Mouse (Mus musculus): Measurements from ENCODE around the gene Tas2r136. TPM values are rescaled to one million over a fixed set of nuclear protein-coding genes. Genes with fewer than 3 reads are reported as not detected.

Gene Tas2r136
- not detected in 2 replicates for polyA plus RNA-seq (2015; fragmentation: Nextera tagmentation; extraction: Ambion mirVana)

DNA sequence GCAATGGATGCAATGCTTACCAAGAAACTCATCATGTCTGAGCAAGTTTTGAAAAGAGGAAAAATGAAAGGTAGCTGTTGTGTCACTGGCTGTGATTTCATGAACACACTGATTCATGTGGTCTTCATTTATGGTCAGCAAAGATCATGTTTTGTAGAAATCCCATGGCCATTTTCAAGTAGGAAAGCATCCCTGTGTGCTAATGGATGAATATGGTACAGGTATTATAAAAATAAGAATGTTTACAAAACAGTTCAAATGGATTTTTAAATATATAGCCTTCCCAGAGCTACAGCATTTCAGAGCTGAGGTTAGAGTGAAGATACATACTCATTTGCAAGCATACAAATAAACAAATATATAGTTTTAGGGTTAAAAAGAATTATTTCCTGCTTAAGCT is at the start of gene Tas2r136:
Gene Tas2r136, minus strand, starts transcription at position 101 of the 400 bp plus-strand sequence.
- no peak within 1 kb of the TSS for H3K4me3 ChIP-seq (replicated peaks)
- H3K9ac ChIP-seq, result no peak within 1 kb of the TSS
- no peak within 1 kb of the TSS for H3K4me2 ChIP-seq
- no peaks in the 10 kb centered on the region for H3K4me1 ChIP-seq (replicated peaks)
- no peak within 1 kb of the TSS for H3K27ac ChIP-seq (replicated peaks)
- H3K36me3 ChIP-seq (replicated peaks), result no peaks in the 10 kb centered on the region
- ATAC-seq (ENCODE audit: insufficient read depth), result no peak
- no peaks in the 10 kb centered on the region for H3K9me3 ChIP-seq (replicated peaks)
- H3K27me3 ChIP-seq, result no peaks in the 10 kb centered on the region

DNA sequence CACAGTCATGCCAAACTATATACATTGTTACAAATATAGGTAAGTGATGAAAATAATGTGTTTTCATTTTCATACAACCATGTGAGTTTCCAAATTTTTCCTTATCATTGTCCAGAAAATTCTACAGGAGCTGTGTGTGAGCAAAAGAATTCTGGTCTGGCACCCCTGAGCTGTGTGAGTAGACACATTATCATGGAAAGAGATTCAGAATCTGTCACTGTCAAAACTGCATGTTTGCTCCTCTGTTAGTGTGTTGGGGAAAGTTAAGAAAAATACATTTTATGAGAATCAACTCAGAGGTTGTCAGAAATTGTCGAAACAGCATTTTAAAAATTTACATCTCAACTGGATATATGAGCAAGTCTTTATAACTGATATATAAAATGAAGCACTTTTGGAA is 24.6 kb upstream of the Tas2r136 start, which contains the start of gene Tas2r117:
Gene Tas2r117, plus strand, starts transcription at position 301 of the 400 bp plus-strand sequence.
- H3K9me3 ChIP-seq (replicated peaks), result no peaks in the 10 kb centered on the region
- H3K4me3 ChIP-seq (replicated peaks), result no peak within 1 kb of the TSS
- no peaks in the 10 kb centered on the region for H3K36me3 ChIP-seq (replicated peaks)
- no peaks in the 10 kb centered on the region for H3K27me3 ChIP-seq
- no peak within 1 kb of the TSS for H3K27ac ChIP-seq (replicated peaks)
- no peak for ATAC-seq (ENCODE audit: insufficient read depth)
- no peaks in the 10 kb centered on the region for H3K4me1 ChIP-seq (replicated peaks)
- H3K9ac ChIP-seq, result no peak within 1 kb of the TSS
- 57% methylated on average over 1 of the region's 1 CpGs for WGBS (ENCODE audit: insufficient replicate concordance)
- no peak within 1 kb of the TSS for H3K4me2 ChIP-seq

DNA sequence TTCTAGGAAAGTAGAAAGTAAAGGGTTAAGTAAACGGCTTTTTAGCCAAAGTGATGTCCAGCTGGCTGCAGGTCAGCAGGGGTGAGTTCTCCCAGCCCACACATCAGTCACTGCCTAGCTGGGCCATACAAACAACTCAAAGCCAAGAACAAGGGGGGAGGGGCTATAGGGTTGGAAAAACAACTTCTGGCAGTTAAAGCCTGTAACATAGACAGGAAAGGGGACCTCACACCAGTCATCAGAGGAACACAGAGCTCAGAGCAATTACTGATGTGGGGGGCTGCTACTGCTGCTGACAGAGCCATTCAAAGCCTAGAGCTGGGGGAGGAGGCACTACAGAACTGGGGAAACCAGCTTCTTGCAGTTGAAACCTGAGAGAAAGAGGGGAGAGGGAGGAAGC is 17.4 kb upstream of the Tas2r136 start:
- H3K4me3 ChIP-seq (replicated peaks), result no peak overlapping the region
- H3K4me1 ChIP-seq (replicated peaks), result no peaks in the 10 kb centered on the region
- WGBS (ENCODE audit: insufficient replicate concordance), result 30% methylated on average over 1 of the region's 1 CpGs
- no peak overlapping the region for H3K9ac ChIP-seq
- no peak for ATAC-seq (ENCODE audit: insufficient read depth)
- H3K27me3 ChIP-seq, result no peaks in the 10 kb centered on the region
- 0 out of 2 replicates have a peak, but pooled peaks cover 3% of the 10 kb centered on the region for H3K9me3 ChIP-seq (replicated peaks)
- no peak overlapping the region for H3K4me2 ChIP-seq
- no peaks in the 10 kb centered on the region for H3K36me3 ChIP-seq (replicated peaks)
- no peak overlapping the region for H3K27ac ChIP-seq (replicated peaks)

DNA sequence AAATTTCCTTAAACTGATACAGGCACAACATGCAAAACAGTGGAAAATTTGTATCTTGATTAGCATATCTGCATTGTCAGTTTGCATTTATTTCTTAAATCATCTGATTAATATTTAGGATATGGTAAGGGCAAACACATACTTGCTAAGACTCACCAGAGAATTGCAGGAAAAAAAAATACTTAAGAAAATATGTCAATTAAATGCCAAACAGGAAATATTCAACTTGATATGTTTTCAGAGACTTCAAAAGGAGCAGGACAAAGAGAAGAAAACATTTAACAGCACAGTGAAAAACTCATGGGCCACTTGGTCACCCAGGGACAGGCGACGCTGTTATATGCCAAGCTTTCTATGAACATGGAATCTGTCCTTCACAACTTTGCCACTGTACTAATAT is 16.1 kb downstream of the Tas2r136 start, which contains the start of gene Tas2r102:
Gene Tas2r102, plus strand, starts transcription at position 301 of the 400 bp plus-strand sequence.
- no peak for ATAC-seq (ENCODE audit: insufficient read depth)
- 85% methylated on average over 2 of the region's 2 CpGs for WGBS (ENCODE audit: insufficient replicate concordance)
- Histone ChIP-seq H3K27me3 (no peaks in the 10 kb centered on the region), H3K36me3 (replicated peaks) (no peaks in the 10 kb centered on the region), H3K9ac (no peak within 1 kb of the TSS), H3K4me2 (no peak within 1 kb of the TSS), H3K4me1 (replicated peaks) (no peaks in the 10 kb centered on the region), H3K27ac (replicated peaks) (no peak within 1 kb of the TSS), H3K9me3 (replicated peaks) (no peaks in the 10 kb centered on the region), H3K4me3 (replicated peaks) (no peak within 1 kb of the TSS)

DNA sequence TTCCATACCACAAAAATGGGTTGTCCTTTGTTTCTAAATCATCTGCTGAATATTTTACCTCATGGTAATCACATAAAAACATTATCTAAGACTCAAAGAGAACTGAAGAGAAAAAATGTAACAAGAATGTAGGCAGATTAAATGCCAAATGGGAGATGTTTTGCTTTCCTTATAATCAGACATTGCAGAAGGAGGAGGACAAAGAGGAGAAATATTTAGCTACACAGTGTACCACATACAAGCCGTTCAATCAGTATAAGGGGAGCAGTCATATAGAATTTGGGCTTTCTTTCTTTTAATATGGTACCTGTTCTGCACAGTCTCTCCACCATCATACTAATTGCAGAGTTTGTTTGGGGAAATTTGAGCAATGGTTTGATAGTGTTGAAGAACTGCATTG is 23.5 kb downstream of the Tas2r136 start, which contains the start of gene Tas2r124:
Gene Tas2r124, plus strand, starts transcription at position 301 of the 400 bp plus-strand sequence.
- no peak within 1 kb of the TSS for H3K4me3 ChIP-seq (replicated peaks)
- H3K4me2 ChIP-seq, result no peak within 1 kb of the TSS
- H3K27ac ChIP-seq (replicated peaks), result no peak within 1 kb of the TSS
- no peaks in the 10 kb centered on the region for H3K9me3 ChIP-seq (replicated peaks)
- no peak within 1 kb of the TSS for H3K9ac ChIP-seq
- H3K36me3 ChIP-seq (replicated peaks), result no peaks in the 10 kb centered on the region
- no peak for ATAC-seq (ENCODE audit: insufficient read depth)
- no peaks in the 10 kb centered on the region for H3K4me1 ChIP-seq (replicated peaks)
- WGBS (ENCODE audit: insufficient replicate concordance), result 53% methylated on average over 1 of the region's 1 CpGs
- H3K27me3 ChIP-seq, result no peaks in the 10 kb centered on the region

DNA sequence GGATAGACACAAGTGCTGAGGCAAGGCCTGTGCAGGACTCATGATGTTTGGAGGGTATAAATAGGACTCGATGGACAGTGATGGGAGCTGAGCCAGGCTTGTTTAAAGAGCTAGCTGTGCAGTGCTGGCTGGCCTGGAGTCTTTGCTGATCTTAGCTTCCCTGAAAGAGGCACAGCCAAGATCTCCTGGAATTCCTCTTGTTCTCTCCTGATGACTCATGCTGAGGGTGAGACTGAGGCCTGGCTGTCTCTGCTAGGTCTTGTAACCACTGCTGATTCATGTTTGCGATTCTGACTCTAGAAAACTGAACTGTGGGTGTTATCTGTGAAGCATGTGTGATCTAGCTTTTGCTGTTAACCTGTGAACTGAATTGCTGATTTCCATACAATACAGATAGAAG is 27.8 kb downstream of the Tas2r136 start:
- ATAC-seq (ENCODE audit: insufficient read depth), result no peak
- H3K27me3 ChIP-seq, result no peaks in the 10 kb centered on the region
- no peak overlapping the region for H3K4me3 ChIP-seq (replicated peaks)
- no peaks in the 10 kb centered on the region for H3K36me3 ChIP-seq (replicated peaks)
- 55% methylated on average over 2 of the region's 2 CpGs for WGBS (ENCODE audit: insufficient replicate concordance)
- H3K27ac ChIP-seq (replicated peaks), result no peak overlapping the region
- H3K4me1 ChIP-seq (replicated peaks), result no peaks in the 10 kb centered on the region
- no peak overlapping the region for H3K4me2 ChIP-seq
- H3K9me3 ChIP-seq (replicated peaks), result no peaks in the 10 kb centered on the region
- H3K9ac ChIP-seq, result no peak overlapping the region

DNA sequence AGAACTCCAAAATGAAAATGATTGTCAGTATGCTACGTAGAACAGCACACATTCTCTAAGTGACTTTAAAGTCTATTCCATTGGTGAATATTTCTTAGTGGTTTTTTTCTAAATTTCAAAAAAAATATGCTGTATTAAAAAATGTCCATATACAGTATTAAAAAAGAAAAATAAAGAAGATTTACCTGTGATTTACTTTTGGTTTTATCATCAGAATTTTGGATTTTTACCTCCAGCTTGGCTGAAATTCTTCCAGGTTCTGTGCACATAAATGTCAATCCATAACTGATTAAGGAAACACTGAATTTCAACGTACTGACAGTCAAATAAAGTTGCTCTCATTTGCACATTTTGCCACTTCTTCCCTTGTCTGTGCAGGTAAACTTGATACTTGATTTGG is 40.0 kb downstream of the Tas2r136 start, which contains the start of gene Tas2r115:
Gene Tas2r115, minus strand, starts transcription at position 101 of the 400 bp plus-strand sequence.
- Histone ChIP-seq H3K27ac (replicated peaks) (no peak within 1 kb of the TSS), H3K9ac (no peak within 1 kb of the TSS), H3K4me3 (replicated peaks) (no peak within 1 kb of the TSS), H3K9me3 (replicated peaks) (no peaks in the 10 kb centered on the region), H3K4me1 (replicated peaks) (no peaks in the 10 kb centered on the region), H3K27me3 (no peaks in the 10 kb centered on the region), H3K36me3 (replicated peaks) (no peaks in the 10 kb centered on the region), H3K4me2 (no peak within 1 kb of the TSS)
- 59% methylated on average over 2 of the region's 2 CpGs for WGBS (ENCODE audit: insufficient replicate concordance)
- no peak for ATAC-seq (ENCODE audit: insufficient read depth)

Other genes with a start within 250 kb of the Tas2r136 start
- gene Prh1, start 208.4 kb downstream of the Tas2r136 start, polyA plus RNA-seq (2015; fragmentation: Nextera tagmentation; extraction: Ambion mirVana), result not detected in 2 replicates
- gene Prp2, start 182.2 kb downstream of the Tas2r136 start, polyA plus RNA-seq (2015; fragmentation: Nextera tagmentation; extraction: Ambion mirVana), result not detected in 2 replicates
- gene A630073D07Rik, start 126.6 kb downstream of the Tas2r136 start, polyA plus RNA-seq (2015; fragmentation: Nextera tagmentation; extraction: Ambion mirVana), result not detected in 2 replicates
- gene Tas2r120, start 121.2 kb downstream of the Tas2r136 start, polyA plus RNA-seq (2015; fragmentation: Nextera tagmentation; extraction: Ambion mirVana), result not detected in 2 replicates
- gene Tas2r121, start 77.2 kb downstream of the Tas2r136 start, polyA plus RNA-seq (2015; fragmentation: Nextera tagmentation; extraction: Ambion mirVana), result not detected in 2 replicates
- gene Tas2r122, start 66.2 kb downstream of the Tas2r136 start, polyA plus RNA-seq (2015; fragmentation: Nextera tagmentation; extraction: Ambion mirVana), result not detected in 2 replicates
- not detected in 2 replicates for gene Tas2r115, start 40.1 kb downstream of the Tas2r136 start, polyA plus RNA-seq (2015; fragmentation: Nextera tagmentation; extraction: Ambion mirVana)
- gene Tas2r124, start 23.4 kb downstream of the Tas2r136 start, polyA plus RNA-seq (2015; fragmentation: Nextera tagmentation; extraction: Ambion mirVana), result not detected in 2 replicates
- not detected in 2 replicates for gene Tas2r102, start 16.0 kb downstream of the Tas2r136 start, polyA plus RNA-seq (2015; fragmentation: Nextera tagmentation; extraction: Ambion mirVana)
- not detected in 2 replicates for gene Tas2r117, start 24.7 kb upstream of the Tas2r136 start, polyA plus RNA-seq (2015; fragmentation: Nextera tagmentation; extraction: Ambion mirVana)
- not detected in 2 replicates for gene Tas2r123, start 69.0 kb upstream of the Tas2r136 start, polyA plus RNA-seq (2015; fragmentation: Nextera tagmentation; extraction: Ambion mirVana)
- not detected in 2 replicates for gene Tas2r116, start 77.3 kb upstream of the Tas2r136 start, polyA plus RNA-seq (2015; fragmentation: Nextera tagmentation; extraction: Ambion mirVana)
- gene Tas2r110, start 89.8 kb upstream of the Tas2r136 start, polyA plus RNA-seq (2015; fragmentation: Nextera tagmentation; extraction: Ambion mirVana), result not detected in 2 replicates
- not detected in 2 replicates for gene Tas2r113, start 114.8 kb upstream of the Tas2r136 start, polyA plus RNA-seq (2015; fragmentation: Nextera tagmentation; extraction: Ambion mirVana)
- not detected in 2 replicates for gene Tas2r125, start 131.5 kb upstream of the Tas2r136 start, polyA plus RNA-seq (2015; fragmentation: Nextera tagmentation; extraction: Ambion mirVana)
- gene Tas2r129, start 172.9 kb upstream of the Tas2r136 start, polyA plus RNA-seq (2015; fragmentation: Nextera tagmentation; extraction: Ambion mirVana), result not detected in 2 replicates
- not detected in 2 replicates for gene Tas2r131, start 179.8 kb upstream of the Tas2r136 start, polyA plus RNA-seq (2015; fragmentation: Nextera tagmentation; extraction: Ambion mirVana)
- gene Tas2r109, start 202.8 kb upstream of the Tas2r136 start, polyA plus RNA-seq (2015; fragmentation: Nextera tagmentation; extraction: Ambion mirVana), result not detected in 2 replicates

Measured in liver, embryonic 15.5 days (tissue).